Mouse (Mus musculus): ENCODE measurements around the gene Stard3. TPM values are rescaled to one million over a fixed set of nuclear protein-coding genes. Genes with fewer than 3 reads are reported as not detected.

Gene Stard3
- total and polyA plus RNA-seq, 3 experiments, result 53.0 to 62.5 TPM; not detected in 1

GRCm38 (mm10) chr11:98342000-98342945, 15.9 kb upstream of the Stard3 start:
- Histone ChIP-seq H3K4me1 (ENCODE audit: control insufficient read depth in 1 of 2, insufficient read depth in 2 of 2, low read length in 2 of 2) (peaks cover 0 to 17% of the 10 kb centered on the region in 2 experiments; a peak in 3 of 4 replicates), H3K79me2 (ENCODE audit: control insufficient read depth, insufficient read depth, low read length, poor library complexity) (no peaks in the 10 kb centered on the region), H3K9ac (ENCODE audit: control insufficient read depth, low read depth, low read length, poor library complexity, severe bottlenecking) (peak overlapping the region; percentile 61), H3K4me3 (ENCODE audit: control insufficient read depth in 1 of 2, insufficient read depth in 1 of 2, low read depth in 2 of 2, low read length in 2 of 2) (peak overlapping the region; percentile 23 to 39), H3K9me3 (replicated peaks; ENCODE audit: insufficient read depth, low read length) (no peaks in the 10 kb centered on the region), H3K27me3 (ENCODE audit: control insufficient read depth in 1 of 2, insufficient read depth in 2 of 2, low read length in 2 of 2) (peaks cover 0 to 3% of the 10 kb centered on the region in 2 experiments; a peak in 2 of 4 replicates), H3K36me3 (ENCODE audit: control insufficient read depth in 1 of 2, insufficient read depth in 2 of 2, low read length in 2 of 2) (peaks cover 0 to 9% of the 10 kb centered on the region in 2 experiments; a peak in 2 of 4 replicates), H3K27ac (ENCODE audit: control insufficient read depth, low read depth, low read length) (no peak overlapping the region)
- peak; percentile 92 for DNase-seq (ENCODE audit: low read depth, low spot score)
- TF ChIP-seq RAD21 (IDR thresholded peaks at IDR 0.05; ENCODE audit: low read depth, low read length), result peak; percentile 97
- peak; percentile 73; the same call in 1 of the 2 replicates for TF ChIP-seq CHD2 (IDR thresholded peaks at IDR 0.05; ENCODE audit: low read length)
- TF ChIP-seq E2F4 (IDR thresholded peaks at IDR 0.05; ENCODE audit: borderline replicate concordance, low read depth, low read length), result no peak
- TF ChIP-seq GATA1 (IDR thresholded peaks at IDR 0.05; ENCODE audit: low read depth, low read length), result 0 out of 2 replicates have a peak, but pooled peaks have one; percentile 15
- no peak for TF ChIP-seq POLR2AphosphoS2 (IDR thresholded peaks at IDR 0.05; ENCODE audit: low read length)
- TF ChIP-seq NELFE (IDR thresholded peaks at IDR 0.05; ENCODE audit: low read depth, low read length), result peak; percentile 36; the same call in 1 of the 2 replicates
- TF ChIP-seq HCFC1 (IDR thresholded peaks at IDR 0.05; ENCODE audit: low read depth, low read length), result peak; percentile 69
- TF ChIP-seq TCF12 (IDR thresholded peaks at IDR 0.05; ENCODE audit: low read depth, low read length), result peak; percentile 20; the same call in 1 of the 2 replicates
- TF ChIP-seq NRF1 (IDR thresholded peaks at IDR 0.05; ENCODE audit: insufficient read depth, low read depth, low read length, poor library complexity, severe bottlenecking), result no peak
- TF ChIP-seq KAT2A (conservative IDR thresholded peaks at IDR 0.05; ENCODE audit: low read depth, low read length), result no peak
- peak in 1 of 2 experiments; percentile 66; a peak in 2 of 4 replicates for TF ChIP-seq EP300 (IDR thresholded peaks at IDR 0.05; ENCODE audit: low read depth in 1 of 2, low read length in 2 of 2)
- TF ChIP-seq ZMIZ1 (IDR thresholded peaks at IDR 0.05; ENCODE audit: low read depth, low read length), result no peak
- no peak for TF ChIP-seq ZKSCAN1 (IDR thresholded peaks at IDR 0.05; ENCODE audit: low read depth, low read length)
- TF ChIP-seq MAX (IDR thresholded peaks at IDR 0.05; ENCODE audit: low read length), result peak; percentile 79
- TF ChIP-seq USF1 (IDR thresholded peaks at IDR 0.05; ENCODE audit: low read depth, low read length), result peak; percentile 64
- peak; percentile 98 for TF ChIP-seq SMC3 (IDR thresholded peaks at IDR 0.05; ENCODE audit: low read depth, low read length)
- peak; percentile 66; the same call in 1 of the 2 replicates for TF ChIP-seq ELF1 (IDR thresholded peaks at IDR 0.05; ENCODE audit: low read depth, low read length)
- TF ChIP-seq CTCF (IDR thresholded peaks at IDR 0.05 in 2 of 3, conservative IDR thresholded peaks at IDR 0.05 in 1 of 3; ENCODE audit: control insufficient read depth in 1 of 3, insufficient read depth in 1 of 3, low read depth in 2 of 3, low read length in 3 of 3, poor library complexity in 1 of 3, severe bottlenecking in 1 of 3), result peak; percentile 90 to 100 (median 100)
- peak; percentile 95 for TF ChIP-seq ZC3H11A (IDR thresholded peaks at IDR 0.05; ENCODE audit: low read depth, low read length)
- 0 out of 2 replicates have a peak, but pooled peaks have one; percentile 31 for TF ChIP-seq UBTF (IDR thresholded peaks at IDR 0.05; ENCODE audit: borderline replicate concordance, insufficient read depth, low read depth, low read length)
- peak; percentile 71 for TF ChIP-seq BHLHE40 (IDR thresholded peaks at IDR 0.05; ENCODE audit: borderline replicate concordance, low read depth, low read length)
- TF ChIP-seq JUND (IDR thresholded peaks at IDR 0.05; ENCODE audit: low read depth, low read length), result no peak; the same call in 1 of the 2 replicates
- no peak for TF ChIP-seq MEF2A (IDR thresholded peaks at IDR 0.05; ENCODE audit: extremely low read depth, insufficient replicate concordance, low read depth, low read length, poor library complexity, severe bottlenecking)
- TF ChIP-seq TAL1 (IDR thresholded peaks at IDR 0.05; ENCODE audit: low read length), result no peak
- TF ChIP-seq POLR2A (IDR thresholded peaks at IDR 0.05; ENCODE audit: control insufficient read depth in 1 of 2, insufficient read depth in 1 of 2, low read depth in 1 of 2, low read length in 2 of 2, poor library complexity in 1 of 2), result no peak
- TF ChIP-seq GABPA (IDR thresholded peaks at IDR 0.05; ENCODE audit: low read depth, low read length), result no peak
- TF ChIP-seq MYB (IDR thresholded peaks at IDR 0.05; ENCODE audit: low read depth, low read length), result no peak; the same call in 1 of the 2 replicates
- TF ChIP-seq USF2 (IDR thresholded peaks at IDR 0.05; ENCODE audit: borderline replicate concordance in 1 of 2, insufficient read depth in 1 of 2, low read depth in 1 of 2, low read length in 2 of 2), result no peak
- TF ChIP-seq MAZ (IDR thresholded peaks at IDR 0.05; ENCODE audit: low read depth, low read length), result peak; percentile 66; the same call in 1 of the 2 replicates
- TF ChIP-seq MYC (IDR thresholded peaks at IDR 0.05; ENCODE audit: low read depth, low read length), result no peak
- no peak for TF ChIP-seq POLR2AphosphoS5 (IDR thresholded peaks at IDR 0.05; ENCODE audit: borderline replicate concordance, low read depth, low read length)
- TF ChIP-seq ETS1 (IDR thresholded peaks at IDR 0.05; ENCODE audit: low read depth, low read length), result no peak
- TF ChIP-seq TBP (IDR thresholded peaks at IDR 0.05; ENCODE audit: low read depth, low read length), result peak; percentile 56
- no peak for TF ChIP-seq RCOR1 (IDR thresholded peaks at IDR 0.05; ENCODE audit: low read depth, low read length)
